Mouse (Mus musculus): Measurements from ENCODE around the gene Bcas3.
A peak's percentile ranks its signal among the peaks of the same experiment; 100 is the strongest.

The Bcas3 gene

DNA sequence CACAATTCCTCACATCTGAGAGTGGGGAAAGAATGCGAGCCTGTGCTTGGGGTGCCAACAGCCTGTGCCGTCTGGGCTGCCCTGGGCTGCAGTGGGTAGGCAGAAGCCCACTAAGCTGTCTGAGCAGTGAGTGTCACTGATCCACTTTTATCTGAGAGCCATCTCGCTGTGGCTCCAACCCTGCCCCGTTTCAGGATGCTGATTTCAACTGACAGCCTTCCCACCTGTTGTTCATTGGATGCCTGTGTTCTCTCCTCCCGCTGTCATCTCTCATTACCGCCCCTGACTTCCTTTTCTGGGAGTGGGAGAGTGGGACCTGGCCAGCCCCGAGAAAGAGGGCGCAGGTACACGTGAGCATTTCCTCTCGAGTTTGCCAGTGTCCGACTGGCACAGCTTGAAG is 398.2 kb downstream of the Bcas3 start:
- no peak for DNase-seq (ENCODE audit: low read depth)

DNA sequence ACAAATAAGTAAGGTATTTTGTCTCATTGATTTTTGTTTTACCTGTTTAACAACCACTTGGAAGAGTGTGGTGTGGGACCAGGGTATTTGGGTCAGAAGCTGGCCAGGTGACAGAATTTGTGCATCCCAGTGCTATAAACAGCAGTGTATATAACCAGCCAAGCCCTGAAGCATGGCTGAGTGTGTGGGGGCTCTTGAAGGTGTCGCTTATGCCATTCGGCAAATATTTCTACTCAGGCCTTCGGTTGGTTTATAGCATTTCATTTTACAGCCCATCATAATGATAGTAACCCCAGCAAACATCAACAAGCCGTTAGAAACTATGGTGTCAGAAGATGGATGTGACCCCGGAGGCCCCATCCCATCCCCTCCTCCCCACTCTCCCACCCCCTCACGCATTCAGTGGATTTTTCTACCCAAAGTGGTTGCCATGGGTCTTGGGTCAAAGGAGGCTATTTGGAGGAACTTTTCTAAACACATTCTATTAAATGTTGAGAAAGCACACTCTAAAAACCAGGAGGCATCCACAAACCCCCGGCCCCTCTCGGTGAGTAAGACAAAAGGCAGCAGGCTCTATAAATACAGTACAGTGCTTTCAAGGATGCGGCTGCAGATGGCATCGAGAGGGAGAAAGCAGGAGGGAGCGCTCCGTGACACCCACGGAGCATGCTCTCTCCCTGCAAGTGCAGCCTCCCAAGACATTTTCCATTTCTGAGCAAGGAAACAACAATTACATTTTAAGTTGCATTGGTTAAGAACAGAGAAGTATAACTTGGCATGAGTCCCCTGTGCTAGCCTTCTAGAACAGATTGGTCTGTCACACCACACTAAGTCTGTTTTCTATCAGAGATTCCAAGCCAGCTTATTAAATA is 401.9 kb downstream of the Bcas3 start:
- no peak for DNase-seq (ENCODE audit: low read depth)

DNA sequence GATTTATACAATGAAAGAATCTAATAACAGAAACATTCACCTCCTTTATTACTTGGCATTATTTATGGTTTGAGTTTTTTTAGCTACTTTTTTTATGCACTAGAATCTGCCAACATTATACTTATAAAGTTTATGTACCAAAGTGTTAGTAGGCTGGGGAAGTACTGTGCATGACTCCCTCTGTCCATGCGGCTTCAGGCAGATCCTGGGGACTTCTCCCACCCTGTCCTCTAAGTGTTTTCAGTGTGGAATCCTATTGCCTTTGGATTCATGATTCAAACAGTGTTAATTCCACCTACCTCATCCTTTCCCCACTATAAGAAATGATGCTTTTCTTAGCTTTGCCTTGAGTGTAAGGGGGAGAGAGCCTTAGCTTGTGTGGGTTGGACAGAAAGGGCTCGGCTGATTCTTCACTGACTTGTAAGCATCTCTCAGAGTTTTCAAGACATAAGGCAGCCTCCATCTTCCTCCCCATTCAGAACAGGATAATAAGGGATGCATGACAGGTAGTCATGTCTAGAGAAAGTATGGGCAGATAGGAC is 402.6 kb downstream of the Bcas3 start:
- DNase-seq (ENCODE audit: low read depth), result no peak

DNA sequence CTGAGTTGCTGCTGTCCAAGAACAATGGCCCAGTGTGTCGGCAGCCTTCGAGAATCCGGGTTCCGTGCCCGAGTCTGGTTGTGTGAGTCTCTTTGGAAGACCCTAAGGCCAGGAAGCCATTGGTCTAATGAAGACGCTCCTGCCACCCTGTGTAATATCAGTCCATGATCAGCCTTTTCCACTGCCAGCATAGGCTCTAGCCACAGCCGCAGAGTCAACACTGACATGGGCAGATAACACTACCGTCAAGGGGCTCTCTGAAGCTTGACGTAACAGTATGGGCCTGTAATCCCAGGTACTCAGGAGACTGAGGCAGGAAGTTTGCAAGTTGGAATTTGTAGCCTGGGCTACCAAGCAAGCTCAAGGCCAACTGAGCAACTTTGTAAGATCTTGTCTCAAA is 405.9 kb downstream of the Bcas3 start:
- no peak for DNase-seq (ENCODE audit: low read depth)

DNA sequence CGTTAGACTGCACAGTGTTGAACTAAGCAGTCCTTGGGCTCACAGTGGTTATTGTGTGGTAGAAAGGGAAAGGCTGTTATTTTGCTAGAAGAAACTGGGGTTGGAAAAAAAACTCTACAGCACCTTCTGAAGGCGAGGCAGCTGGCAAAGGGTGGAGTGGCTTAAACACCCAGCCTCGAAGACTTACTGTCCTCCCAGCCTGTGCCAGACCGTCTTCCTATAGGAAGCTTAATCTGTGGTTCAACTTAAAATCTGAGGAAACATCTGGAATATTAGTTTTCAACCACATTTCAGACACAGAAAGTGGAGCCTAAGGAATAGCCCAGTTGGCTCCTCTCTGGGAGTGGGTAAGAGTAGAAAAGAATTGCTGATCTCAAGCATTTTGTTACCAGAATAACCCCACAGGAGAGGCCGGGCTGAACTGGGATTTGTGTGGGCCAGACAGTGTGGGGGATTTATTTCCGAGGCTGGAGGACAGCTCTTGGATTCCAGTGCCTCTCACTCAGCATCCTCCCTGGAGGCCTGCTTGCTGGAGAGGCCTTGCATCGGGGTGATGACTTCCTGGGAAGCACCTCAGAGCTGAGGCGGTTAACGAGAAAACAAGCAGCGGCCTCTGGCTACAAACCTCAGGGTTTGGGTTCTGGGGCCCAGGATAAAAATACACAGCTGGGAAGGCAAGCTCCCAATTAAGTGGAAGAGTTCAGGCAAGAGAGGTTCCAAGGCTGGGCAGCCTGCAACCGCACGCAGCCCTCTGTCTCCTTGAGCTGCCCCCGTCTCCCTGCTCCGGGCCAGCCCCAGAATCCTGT is 406.9 kb downstream of the Bcas3 start:
- DNase-seq (ENCODE audit: low read depth), result no peak

DNA sequence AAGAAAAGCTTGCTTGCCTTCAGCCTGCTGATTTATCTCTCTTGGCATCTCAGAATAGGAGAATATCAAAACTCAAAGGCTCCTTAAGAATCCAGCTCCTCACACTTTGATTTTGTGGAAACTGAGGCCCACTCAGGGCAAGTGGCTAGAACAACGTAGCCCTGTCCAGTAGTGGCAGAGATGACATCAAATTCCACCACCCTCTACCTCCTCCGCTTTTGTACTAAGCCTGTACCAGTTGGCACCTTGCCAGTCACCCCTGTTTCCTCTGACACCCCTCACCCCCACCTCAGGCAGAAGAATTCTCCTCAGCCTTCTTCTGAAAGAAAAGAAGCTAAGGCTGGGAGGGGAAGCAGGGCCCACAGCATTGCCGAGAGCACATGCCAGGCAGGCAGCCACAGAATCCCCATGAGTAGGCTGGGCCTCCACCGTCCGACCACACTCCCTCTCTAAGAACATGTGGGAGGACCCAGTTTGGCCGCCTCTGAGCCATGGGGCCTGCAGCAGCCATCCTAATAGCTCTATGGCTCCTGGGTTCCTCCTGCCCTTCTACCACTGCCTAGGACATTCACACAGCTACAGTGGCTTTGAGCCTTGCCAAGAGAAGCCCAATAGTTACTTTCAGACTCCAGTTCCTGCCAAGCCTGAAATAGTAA is 407.6 kb downstream of the Bcas3 start:
- DNase-seq (ENCODE audit: low read depth), result peak; percentile 19

DNA sequence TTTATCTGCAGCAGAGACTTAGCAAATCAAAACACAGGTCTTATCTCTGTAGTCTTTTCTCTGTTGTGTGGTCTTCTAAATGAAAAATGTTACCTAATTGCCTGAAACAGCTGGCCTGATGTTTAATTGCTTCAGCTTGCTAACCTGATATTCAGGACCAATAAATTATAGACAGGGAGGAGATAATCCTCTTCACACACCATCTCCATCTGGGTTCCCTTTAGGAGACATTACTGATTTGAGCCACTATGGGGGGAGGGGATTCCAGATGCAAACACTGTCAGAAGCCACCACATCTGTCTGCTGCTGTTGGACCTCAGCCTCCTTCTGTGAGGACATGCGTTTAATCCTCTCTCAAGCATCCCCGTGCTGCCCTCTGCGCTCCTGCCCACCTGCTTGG is 408.2 kb downstream of the Bcas3 start:
- DNase-seq (ENCODE audit: low read depth), result no peak

DNA sequence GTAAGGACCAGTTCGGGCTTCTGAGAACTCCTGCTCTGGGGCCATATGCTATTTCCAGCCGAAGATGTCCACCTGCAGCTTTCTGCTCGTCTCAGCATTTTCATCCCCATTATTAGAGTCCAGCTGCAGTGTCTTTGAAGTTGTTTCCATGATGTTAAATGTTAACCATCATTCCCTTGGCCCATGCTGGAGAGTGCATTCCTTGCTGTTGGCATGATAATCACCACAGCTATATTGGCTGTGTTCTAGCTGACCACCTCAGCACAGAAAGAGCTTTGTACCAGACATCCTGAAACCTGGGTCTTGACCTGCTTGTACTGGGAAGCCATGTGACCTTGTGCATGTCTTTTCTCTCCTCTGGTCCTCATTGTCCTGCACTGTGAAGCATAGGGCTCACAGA is 410.7 kb downstream of the Bcas3 start:
- no peak for DNase-seq (ENCODE audit: low read depth)

DNA sequence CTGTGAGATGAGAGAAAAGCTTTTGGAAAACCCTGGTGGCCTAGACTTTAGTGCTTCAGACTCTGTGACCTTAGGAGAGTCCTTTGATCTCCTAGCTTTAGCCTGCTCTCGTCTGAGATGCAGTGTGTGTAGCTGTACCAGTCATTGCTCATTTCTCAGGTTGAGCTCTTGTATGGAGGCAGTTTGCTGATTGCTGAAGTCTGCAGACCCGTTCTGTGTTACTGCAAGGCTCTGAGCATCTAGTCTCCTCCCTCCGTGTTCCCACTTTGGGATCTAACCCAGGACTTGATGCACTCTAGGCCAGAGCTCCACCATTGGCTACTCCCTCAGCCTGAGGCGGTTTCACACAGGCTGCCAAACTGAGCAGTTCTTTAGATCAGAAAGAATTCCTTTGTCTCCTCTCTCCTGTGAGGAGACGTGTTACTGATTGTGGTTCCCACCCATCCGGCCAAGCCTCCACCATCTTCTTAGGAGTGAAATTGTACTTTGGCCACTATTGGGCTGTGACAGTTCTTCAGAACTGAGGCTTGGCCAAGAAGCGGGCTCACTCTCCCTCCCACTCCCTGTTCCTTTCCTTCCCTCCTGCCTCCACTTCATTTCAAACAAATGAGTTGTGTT is 413.2 kb downstream of the Bcas3 start:
- DNase-seq (ENCODE audit: low read depth), result no peak

DNA sequence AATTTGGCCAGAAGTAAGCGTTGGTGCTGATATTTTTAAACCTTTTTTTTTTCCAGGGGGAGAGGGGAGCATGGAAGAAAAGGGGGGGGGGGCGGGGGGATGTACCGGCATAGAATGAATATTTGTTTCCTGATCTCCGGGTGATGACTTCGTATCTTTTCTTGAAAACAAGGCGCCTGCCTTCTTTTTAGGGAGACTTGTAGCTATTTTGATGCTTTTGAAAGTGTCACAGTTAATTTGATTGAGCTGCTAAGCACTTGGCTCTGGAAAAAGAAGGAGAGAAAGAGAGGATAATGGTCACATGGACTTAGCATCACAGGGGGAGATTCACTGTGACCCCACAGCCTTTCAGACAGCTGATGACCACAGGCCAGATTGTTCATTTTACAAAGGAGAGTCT is 413.8 kb downstream of the Bcas3 start:
- no peak for DNase-seq (ENCODE audit: low read depth)

DNA sequence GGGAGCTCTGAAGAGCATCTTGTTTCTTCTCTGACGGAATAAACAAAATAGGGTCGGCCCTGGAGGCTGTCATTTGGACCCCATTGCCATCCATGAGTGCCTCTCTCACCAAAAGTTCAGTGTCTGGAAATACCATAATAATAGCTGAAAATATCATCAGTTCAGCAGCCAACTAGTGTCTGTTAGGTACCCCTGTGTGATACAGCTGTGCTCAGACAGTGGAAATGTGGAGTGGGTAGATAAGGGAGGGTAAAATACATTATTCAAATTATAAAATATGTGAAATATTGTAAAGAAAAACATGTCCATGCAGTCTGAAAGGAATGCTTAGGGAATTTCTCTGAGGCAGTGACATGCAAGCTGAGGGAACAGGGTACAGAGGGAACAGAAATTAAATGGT is 416.8 kb downstream of the Bcas3 start:
- DNase-seq (ENCODE audit: low read depth), result no peak

DNA sequence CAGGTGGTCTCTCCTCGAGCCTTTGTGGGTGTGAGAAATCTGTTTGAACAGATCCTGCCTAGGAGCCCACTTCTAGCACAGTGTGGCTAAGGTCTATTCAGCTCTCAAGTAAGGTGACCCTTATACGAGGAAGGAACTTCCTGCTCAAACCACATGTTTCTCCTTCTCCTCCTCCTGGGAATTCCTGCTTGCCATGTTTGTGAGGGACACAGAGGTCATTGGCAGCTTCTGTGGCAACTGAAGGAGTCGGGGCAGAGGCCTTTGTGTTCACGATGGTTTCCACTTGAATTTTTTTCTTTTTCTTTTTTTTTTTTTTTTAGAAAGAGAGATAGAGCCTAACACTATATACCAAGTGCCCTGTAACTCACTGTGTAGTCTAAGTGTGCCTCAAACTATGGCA is 420.4 kb downstream of the Bcas3 start:
- no peak for DNase-seq (ENCODE audit: low read depth)

DNA sequence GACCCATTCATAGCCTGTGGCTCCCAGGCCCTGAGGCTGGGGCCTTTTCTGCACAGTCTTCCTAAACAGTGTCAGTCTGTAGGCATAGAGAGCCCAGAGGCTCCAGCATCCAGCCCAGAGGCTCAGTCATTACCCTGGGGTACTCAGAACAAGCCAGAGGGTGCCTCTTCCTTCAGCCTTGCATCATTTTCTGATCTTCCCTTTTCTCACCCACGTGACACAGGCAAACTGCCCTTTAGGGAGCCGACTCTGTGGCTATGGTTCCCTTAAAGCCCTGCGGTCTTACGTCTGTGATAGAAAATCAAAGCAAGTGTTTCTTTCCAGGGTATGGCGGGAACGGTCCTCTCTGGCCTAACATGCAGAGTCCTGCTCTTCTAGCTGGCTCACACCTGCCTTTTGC is 421.7 kb downstream of the Bcas3 start:
- DNase-seq (ENCODE audit: low read depth), result no peak

DNA sequence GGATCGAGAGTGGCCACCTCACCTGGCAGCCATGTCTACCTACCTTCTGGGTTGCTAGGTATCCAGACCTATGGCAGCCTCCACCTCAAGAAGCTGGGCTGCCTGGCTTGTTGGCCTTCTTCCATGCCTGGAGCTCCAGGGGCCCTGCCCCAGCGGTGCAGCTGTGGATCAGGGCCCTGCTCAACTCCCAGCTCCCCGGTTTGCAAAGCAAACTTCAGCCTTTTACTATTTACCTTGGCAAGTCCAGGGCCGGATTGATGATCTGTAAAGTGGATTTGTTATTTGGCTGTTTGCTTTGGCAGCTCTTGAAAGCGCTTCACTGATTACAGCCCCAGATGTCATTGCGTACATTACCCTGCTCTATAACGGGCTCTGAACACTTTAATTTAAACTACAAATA is 422.5 kb downstream of the Bcas3 start:
- DNase-seq (ENCODE audit: low read depth), result peak; percentile 27

DNA sequence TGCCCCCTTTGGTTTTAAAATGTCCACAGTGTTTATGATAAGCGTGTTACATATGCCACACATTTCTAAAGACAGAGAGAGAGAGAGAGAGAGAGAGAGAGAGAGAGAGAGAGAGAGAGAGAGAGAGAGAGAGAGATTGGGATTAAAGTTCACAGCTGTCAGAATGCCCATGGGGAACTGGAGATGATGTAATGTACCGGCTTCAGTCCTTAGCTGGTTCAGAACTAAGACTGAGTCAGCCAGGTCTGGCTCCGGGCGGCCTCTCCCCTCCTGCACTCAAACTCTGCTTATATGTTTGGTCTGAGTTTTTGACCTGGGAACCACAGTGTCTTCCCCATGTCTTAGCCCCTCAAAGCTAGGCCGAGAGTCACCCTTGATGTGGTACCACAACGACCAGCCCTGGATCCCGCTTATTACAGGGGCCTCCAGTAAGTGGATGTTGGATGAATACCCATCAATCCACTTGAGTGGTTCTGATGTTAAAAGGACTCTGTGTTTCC is 423.9 kb downstream of the Bcas3 start:
- peak; percentile 55 for DNase-seq (ENCODE audit: low read depth)

DNA sequence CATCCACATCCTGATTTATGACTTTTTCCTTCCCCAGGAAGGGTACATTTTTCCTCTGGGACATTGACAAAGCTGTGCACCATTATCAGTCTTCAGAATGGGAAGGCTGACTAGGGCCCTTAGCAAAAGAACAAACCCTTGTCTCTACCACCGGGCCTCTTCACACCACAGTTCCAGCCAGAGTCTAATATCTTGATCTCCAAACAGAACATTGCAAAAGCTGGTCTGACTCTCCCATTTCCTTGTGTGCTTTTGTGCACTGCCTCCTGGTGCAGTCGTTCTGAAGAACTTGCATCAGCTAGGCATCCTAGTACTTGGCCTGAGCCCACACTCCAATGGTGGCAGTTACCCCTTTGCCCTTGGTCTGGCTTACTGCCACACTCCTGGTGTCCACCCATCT is 425.0 kb downstream of the Bcas3 start:
- no peak for DNase-seq (ENCODE audit: low read depth)

DNA sequence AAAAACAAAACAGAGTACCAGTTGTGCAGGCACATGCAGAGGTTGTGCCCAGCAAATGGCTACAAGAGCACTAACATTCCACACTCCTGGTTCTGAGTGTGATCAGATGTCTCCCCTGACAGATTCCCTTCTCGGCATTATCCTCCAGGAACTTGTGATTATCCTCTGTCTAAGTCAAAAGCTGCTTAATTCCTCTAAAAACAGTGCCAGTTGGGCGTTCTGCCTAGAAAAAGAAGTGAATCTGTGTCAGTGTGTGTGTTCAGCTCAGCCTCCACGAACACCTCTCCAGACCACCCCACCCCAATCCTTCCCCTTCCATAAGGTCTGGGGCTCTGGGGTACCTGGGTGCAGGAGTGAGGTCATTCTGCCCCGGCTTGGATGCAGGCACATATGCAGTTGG is 427.3 kb downstream of the Bcas3 start:
- no peak for DNase-seq (ENCODE audit: low read depth)

DNA sequence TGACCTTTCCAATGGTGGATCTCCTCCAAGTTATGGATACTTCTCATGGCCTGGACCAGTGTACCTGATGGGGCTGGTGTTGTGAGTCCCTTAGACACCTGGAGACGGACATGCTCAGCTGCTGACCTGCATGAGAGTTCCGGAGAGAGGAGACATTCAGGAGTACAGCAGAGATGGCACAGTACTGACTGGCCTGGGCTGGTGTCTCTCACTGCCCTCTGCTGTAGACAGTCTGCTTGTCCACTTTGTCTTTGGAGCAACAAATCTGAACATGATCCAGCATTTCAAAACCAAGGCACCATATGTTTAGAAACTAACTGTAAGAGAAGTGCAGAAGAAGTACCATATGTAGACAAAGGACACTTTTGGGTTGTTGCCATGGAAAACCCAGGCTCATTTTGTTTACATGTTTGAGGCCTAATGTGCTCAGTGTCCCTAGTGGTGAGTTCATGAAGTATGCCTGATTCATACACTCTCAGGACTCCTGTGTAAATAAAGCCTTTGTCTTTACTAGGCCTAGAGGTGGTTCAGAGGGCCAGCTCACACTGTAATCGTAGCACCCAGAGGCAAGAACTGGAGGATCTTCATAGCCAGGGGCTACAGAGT is 433.2 kb downstream of the Bcas3 start:
- DNase-seq (ENCODE audit: low read depth), result peak; percentile 89

DNA sequence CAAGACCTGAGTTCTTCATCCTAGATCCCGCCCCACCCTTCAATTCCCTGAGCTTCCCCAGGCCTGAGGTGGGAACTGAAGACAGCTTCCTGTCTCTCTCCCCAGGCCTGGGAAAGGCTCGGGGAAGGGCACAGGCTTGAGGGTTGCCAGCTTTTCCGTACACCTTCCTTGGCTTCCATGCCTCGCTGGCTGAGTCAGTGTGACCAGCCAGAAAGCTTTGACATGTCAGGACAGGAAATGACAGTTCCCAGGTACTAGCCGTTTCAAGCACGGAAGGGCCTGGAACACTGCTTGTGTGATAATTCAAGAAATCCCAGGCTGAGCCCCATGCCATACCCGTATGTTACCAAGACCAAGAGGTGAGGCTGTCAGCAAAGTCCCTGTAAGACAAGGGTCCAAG is 436.8 kb downstream of the Bcas3 start:
- DNase-seq (ENCODE audit: low read depth), result no peak

DNA sequence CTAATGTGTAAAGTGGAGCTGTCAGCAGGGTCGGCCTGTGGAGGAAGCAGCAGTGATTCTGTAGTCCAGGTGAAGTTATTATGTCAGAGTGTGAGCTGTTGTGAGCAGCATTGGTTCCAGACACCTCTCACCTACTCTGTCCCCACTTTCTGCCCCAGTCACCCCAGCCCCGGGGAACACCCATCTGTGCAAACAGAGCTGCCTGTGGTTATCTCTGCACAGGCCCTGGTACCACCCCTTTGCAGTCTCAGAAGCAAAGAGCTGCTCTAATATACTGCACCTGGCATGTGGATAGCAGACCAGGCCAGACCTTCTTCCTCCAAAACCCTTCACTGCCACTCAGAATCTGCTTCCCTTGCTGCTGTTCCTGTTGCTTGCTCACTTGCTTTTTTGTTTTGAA is 437.3 kb downstream of the Bcas3 start:
- DNase-seq (ENCODE audit: low read depth), result no peak

DNA sequence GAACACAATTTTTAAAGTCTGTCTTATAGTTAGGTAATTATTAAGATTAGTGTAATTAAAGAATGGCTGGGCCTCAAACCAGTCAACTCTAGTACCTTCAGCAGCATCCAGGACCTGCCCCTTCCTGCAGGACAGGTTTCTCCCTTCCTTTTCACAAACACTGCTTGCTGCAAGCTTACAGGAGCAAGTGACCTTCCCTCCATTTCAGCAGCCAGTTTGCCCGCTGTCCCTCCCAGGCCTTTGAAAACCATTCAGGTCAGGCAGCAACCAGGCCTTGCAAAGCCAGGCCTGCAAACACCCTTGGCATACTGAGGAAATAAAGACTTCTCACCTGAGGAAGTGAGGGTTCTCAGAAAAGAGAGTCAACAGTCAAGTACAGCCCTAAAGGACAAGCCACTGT is 438.2 kb downstream of the Bcas3 start:
- no peak for DNase-seq (ENCODE audit: low read depth)

Data from NIH3T3 (cell line).